Mouse (Mus musculus) lung, postnatal 0 days (tissue): Measurements from ENCODE around the gene Flrt2. TPM values are rescaled to one million over a fixed set of nuclear protein-coding genes. Genes with fewer than 3 reads are reported as not detected.
A peak's percentile ranks its signal among the peaks of the same experiment; 100 is the strongest.
"Not testable (repeated sequence)": the region's sequence is repeated elsewhere in the genome, so short reads cannot be mapped to it uniquely, and the experiment has no call there.

ENCODE experiments used
- ATAC-seq: fragments of 200-750 bp; cut with Nextera tagmentation; 2 replicates; pipeline ENCODE4 v1.8.0; 2017; ENCODE audit warnings: moderate library complexity
- DNase-seq: peaks from one replicate; pipeline ENCODE4 v3.0.0-alpha.2; 2016; ENCODE audit warnings: low spot score
- H3K27ac ChIP-seq: fragments of 300-500 bp; sonication (generic); 2 replicates; pipeline ENCODE4 v1.5.1; 2014; ENCODE audit warnings: antibody characterized with exemption, mild to moderate bottlenecking, low read length, mixed read lengths
- H3K27me3 ChIP-seq: fragments of 300-500 bp; sonication (generic); replicated peaks from 2 replicates; pipeline ENCODE4 v1.6.1; 2014; ENCODE audit warnings: low read length, mixed read lengths; ENCODE audit not compliant: insufficient read depth
- H3K36me3 ChIP-seq: fragments of 300-500 bp; sonication (generic); 2 replicates; pipeline ENCODE4 v1.6.1; 2014; ENCODE audit warnings: low read length, mixed read lengths; ENCODE audit not compliant: insufficient read depth
- H3K4me1 ChIP-seq: fragments of 300-500 bp; sonication (generic); 2 replicates; pipeline ENCODE4 v1.6.1; 2014; ENCODE audit warnings: antibody characterized with exemption, low read depth, low read length, mixed read lengths; ENCODE audit not compliant: insufficient read depth
- H3K4me2 ChIP-seq: fragments of 300-500 bp; sonication (generic); replicated peaks from 2 replicates; pipeline ENCODE4 v1.6.1; 2014; ENCODE audit warnings: low read depth, mild to moderate bottlenecking, low read length, moderate library complexity, mixed read lengths
- H3K4me3 ChIP-seq: fragments of 300-500 bp; sonication (generic); 2 replicates; pipeline ENCODE4 v1.5.1; 2014; ENCODE audit warnings: low read depth, low read length
- H3K9ac ChIP-seq: fragments of 300-500 bp; sonication (generic); replicated peaks from 2 replicates; pipeline ENCODE4 v1.6.1; 2014; ENCODE audit warnings: low read depth, mild to moderate bottlenecking
- H3K9me3 ChIP-seq: fragments of 300-500 bp; sonication (generic); 2 replicates; pipeline ENCODE4 v1.6.1; 2016; ENCODE audit warnings: low read length, mixed read lengths
- CTCF ChIP-seq: IDR thresholded peaks from 2 replicates; pipeline ENCODE4 v1.5.1; 2016; ENCODE audit warnings: antibody characterized with exemption, mild to moderate bottlenecking
- EP300 ChIP-seq: IDR thresholded peaks from 2 replicates; pipeline ENCODE4 v1.6.1; 2016; ENCODE audit warnings: antibody characterized with exemption, mild to moderate bottlenecking, control low read depth
- WGBS: fragments of 180-500 bp; shearing (Covaris S2); extraction: QIAGEN DNeasy Blood & Tissue Kit; methylation state at CpG from one replicate; pipeline ENCODE4 v1.1.7; 2014; 5-methylcytosine and 5-hydroxymethylcytosine counted together
- polyA plus RNA-seq: library from polyadenylated mRNA; unstranded; fragments of >200 nt; fragmentation: Nextera tagmentation; extraction: Ambion mirVana; gene quantifications from 2 replicates; pipeline ENCODE4 v1.2.1, GENCODE M21; 2015

Gene Flrt2
- polyA plus RNA-seq: 1.7 and 2.2 TPM in 2 replicates

- no peaks in the 10 kb centered on the region for H3K9me3 ChIP-seq
- H3K4me1 ChIP-seq: peaks cover 15% of the 10 kb centered on the region; the same call in 1 of the 2 replicates
- ATAC-seq (no peak), DNase-seq (peak; percentile 20)
- under 1% methylated on average over 31 of the region's 32 CpGs for WGBS
- H3K27me3 ChIP-seq: peaks cover 16% of the 10 kb centered on the region
- H3K4me3 ChIP-seq: peak within 1 kb of the TSS; percentile 30
- H3K36me3 ChIP-seq: no peaks in the 10 kb centered on the region
- no peak within 1 kb of the TSS for H3K27ac ChIP-seq
- H3K9ac ChIP-seq: no peak within 1 kb of the TSS
- TF ChIP-seq CTCF (no peak), EP300 (no peak)
- H3K4me2 ChIP-seq: peak within 1 kb of the TSS; percentile 87
These were observed at the start of gene Flrt2 for GRCm38 (mm10) chr12:95691961-95692767. TSS of gene Flrt2 (plus strand) at chr12:95692226.

- no peak for TF ChIP-seq CTCF
- TF ChIP-seq EP300: no peak
- 46% methylated on average over 3 of the region's 3 CpGs for WGBS
- Histone ChIP-seq H3K36me3 (no peaks in the 10 kb centered on the region), H3K4me2 (no peak overlapping the region), H3K27me3 (no peaks in the 10 kb centered on the region), H3K27ac (no peak overlapping the region), H3K9me3 (no peaks in the 10 kb centered on the region), H3K4me3 (no peak overlapping the region), H3K9ac (no peak overlapping the region), H3K4me1 (no peaks in the 10 kb centered on the region)
- DNase-seq (no peak), ATAC-seq (no peak)
These were observed 49.8 kb upstream of the Flrt2 start for GRCm38 (mm10) chr12:95642226-95642625.

GRCm38 (mm10) chr12:95647179-95647578 lies 44.8 kb upstream of the Flrt2 start:
- not testable (repeated sequence) for ATAC-seq, H3K9me3 ChIP-seq, H3K36me3 ChIP-seq, H3K9ac ChIP-seq, H3K27me3 ChIP-seq, H3K4me3 ChIP-seq, DNase-seq, H3K4me1 ChIP-seq, H3K4me2 ChIP-seq, H3K27ac ChIP-seq
- 100% methylated on average over 1 of the region's 6 CpGs for WGBS

DNA sequence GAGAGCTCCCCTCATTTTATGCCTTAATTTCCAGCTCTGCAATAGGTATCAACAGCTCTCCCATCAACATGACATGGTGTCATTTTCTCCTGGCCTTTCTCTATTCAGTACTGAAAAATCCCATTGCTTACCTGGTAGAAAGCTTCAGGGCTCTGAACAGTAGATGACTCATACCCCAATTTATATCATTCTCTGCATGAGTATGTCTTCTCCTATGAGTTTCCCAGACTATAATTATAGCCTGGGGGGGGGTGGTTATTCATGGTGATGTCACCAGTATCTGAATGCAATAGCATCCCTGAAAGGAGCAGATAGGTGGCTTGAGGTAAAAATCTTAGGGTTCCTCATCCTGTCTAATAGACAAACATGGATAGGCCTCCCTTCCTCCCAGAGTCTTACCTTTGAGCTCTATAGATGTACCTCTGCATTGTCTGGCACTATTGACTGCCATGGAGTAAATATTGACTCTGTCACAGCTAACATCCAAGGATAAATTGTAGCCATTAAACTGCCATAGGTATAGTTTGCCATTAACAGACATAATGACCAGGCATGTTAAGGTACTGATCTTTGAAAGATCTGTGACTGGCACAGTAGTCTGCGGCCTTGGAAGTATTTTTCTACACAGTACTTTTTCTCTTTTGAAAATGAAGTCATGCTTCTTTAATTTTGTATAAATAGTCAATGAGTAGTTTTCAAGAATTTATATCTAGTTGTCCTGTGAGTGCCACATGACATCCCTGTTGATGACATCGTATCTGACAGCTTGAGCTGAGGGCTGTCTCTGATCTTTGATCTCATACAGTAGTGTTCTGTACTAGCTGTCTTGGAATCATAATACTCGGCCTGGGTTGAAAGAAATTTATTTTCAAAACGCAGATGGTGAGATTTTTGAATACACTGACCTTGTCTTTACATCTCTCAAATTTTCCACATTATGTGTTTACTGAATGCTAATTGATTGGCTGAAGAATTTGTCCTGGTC lies 39.6 kb upstream of the Flrt2 start:
- no peaks in the 10 kb centered on the region for H3K36me3 ChIP-seq
- TF ChIP-seq CTCF (no peak), EP300 (no peak)

GRCm38 (mm10) chr12:95656594-95656993 lies 35.4 kb upstream of the Flrt2 start:
- DNase-seq (no peak), ATAC-seq (no peak)
- TF ChIP-seq EP300 (no peak), CTCF (no peak)
- Histone ChIP-seq H3K4me2 (no peak overlapping the region), H3K4me3 (no peak overlapping the region), H3K4me1 (no peaks in the 10 kb centered on the region), H3K9ac (no peak overlapping the region), H3K36me3 (no peaks in the 10 kb centered on the region), H3K27me3 (no peaks in the 10 kb centered on the region), H3K9me3 (no peaks in the 10 kb centered on the region), H3K27ac (no peak overlapping the region)
- 83% methylated on average over 4 of the region's 4 CpGs for WGBS

More for the DNA sequence above, 39.6 kb upstream of the Flrt2 start:
- WGBS: 58% methylated on average over 4 of the region's 4 CpGs
- Histone ChIP-seq H3K27me3 (no peaks in the 10 kb centered on the region), H3K27ac (no peak overlapping the region), H3K4me2 (no peak overlapping the region), H3K4me3 (no peak overlapping the region), H3K9me3 (no peaks in the 10 kb centered on the region), H3K4me1 (no peaks in the 10 kb centered on the region), H3K9ac (no peak overlapping the region)
- DNase-seq: no peak
- no peak for ATAC-seq

DNA sequence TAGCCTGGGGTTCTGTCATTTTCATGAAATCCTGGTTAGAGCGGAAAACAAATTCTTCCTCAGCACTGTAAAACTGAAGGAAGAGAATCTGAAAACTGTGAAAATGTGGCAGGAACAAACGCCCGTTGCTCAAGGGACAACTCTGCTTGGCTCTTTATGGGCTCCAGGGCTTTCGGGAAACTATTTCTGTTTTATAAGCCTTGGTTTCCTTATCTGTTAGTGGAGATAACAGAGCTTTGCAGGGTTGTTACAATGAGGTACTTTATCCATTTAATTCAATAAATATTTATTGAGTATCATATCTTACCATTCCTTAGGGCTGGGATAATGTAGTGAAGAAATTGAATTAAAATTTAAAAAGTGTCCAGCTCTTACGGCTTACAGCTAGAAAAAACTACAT lies 24.7 kb upstream of the Flrt2 start:
- Histone ChIP-seq H3K4me1 (no peaks in the 10 kb centered on the region), H3K9me3 (no peaks in the 10 kb centered on the region), H3K27me3 (no peaks in the 10 kb centered on the region), H3K36me3 (no peaks in the 10 kb centered on the region), H3K9ac (no peak overlapping the region), H3K4me2 (no peak overlapping the region), H3K27ac (no peak overlapping the region), H3K4me3 (no peak overlapping the region)
- WGBS: 73% methylated on average over 5 of the region's 5 CpGs
- TF ChIP-seq CTCF (no peak), EP300 (no peak)
- ATAC-seq (no peak), DNase-seq (no peak)
